Mouse (Mus musculus): ENCODE data around the gene Ttc23l. TPM values are rescaled to one million over a fixed set of nuclear protein-coding genes. Genes with fewer than 3 reads are reported as not detected.
A peak's percentile ranks its signal among the peaks of the same experiment; 100 is the strongest.

Gene Ttc23l
- polyA plus RNA-seq, 1 experiment from 2014 or later, result not detected

GRCm38 (mm10) chr15:10470151-10470831 is 88.2 kb downstream of the Ttc23l start, which contains the start of gene Dnajc21:
Gene Dnajc21, minus strand, starts transcription at chr15:10470516.
- under 1% methylated on average over 65 of the region's 87 CpGs for WGBS
- peak; percentile 99 for ATAC-seq (ENCODE audit: insufficient read depth, low FRiP score)
- peaks cover 3% of the 10 kb centered on the region; the same call in 1 of the 2 replicates for H3K36me3 ChIP-seq (ENCODE audit: control insufficient read depth, insufficient read depth, low read length)
- H3K4me2 ChIP-seq (ENCODE audit: low read depth, low read length), result peak within 1 kb of the TSS; percentile 85
- H3K27ac ChIP-seq (ENCODE audit: low read length), result peak within 1 kb of the TSS; percentile 88
- H3K4me1 ChIP-seq (ENCODE audit: control insufficient read depth, insufficient read depth, low read length), result peaks cover 4% of the 10 kb centered on the region; the same call in 1 of the 2 replicates
- H3K9me3 ChIP-seq (replicated peaks; ENCODE audit: control insufficient read depth, low read length), result no peaks in the 10 kb centered on the region
- H3K4me3 ChIP-seq (replicated peaks; ENCODE audit: low read length), result peak within 1 kb of the TSS; percentile 87
- peak within 1 kb of the TSS; percentile 90 for H3K9ac ChIP-seq (ENCODE audit: low read length)
- no peaks in the 10 kb centered on the region for H3K27me3 ChIP-seq (ENCODE audit: control insufficient read depth, insufficient read depth, low read length)

- peak overlapping the region; percentile 90 for H3K9ac ChIP-seq (ENCODE audit: low read length)
- no peaks in the 10 kb centered on the region for H3K9me3 ChIP-seq (replicated peaks; ENCODE audit: control insufficient read depth, low read length)
- under 1% methylated on average over 40 of the region's 40 CpGs for WGBS
- peak overlapping the region; percentile 85 for H3K4me2 ChIP-seq (ENCODE audit: low read depth, low read length)
- H3K27ac ChIP-seq (ENCODE audit: low read length), result peak overlapping the region; percentile 88
- peaks cover 4% of the 10 kb centered on the region; the same call in 1 of the 2 replicates for H3K4me1 ChIP-seq (ENCODE audit: control insufficient read depth, insufficient read depth, low read length)
- ATAC-seq (ENCODE audit: insufficient read depth, low FRiP score), result peak; percentile 35; the same call in 1 of the 2 replicates
- H3K4me3 ChIP-seq (replicated peaks; ENCODE audit: low read length), result peak overlapping the region; percentile 87
- no peaks in the 10 kb centered on the region for H3K27me3 ChIP-seq (ENCODE audit: control insufficient read depth, insufficient read depth, low read length)
- no peaks in the 10 kb centered on the region for H3K36me3 ChIP-seq (ENCODE audit: control insufficient read depth, insufficient read depth, low read length)
Measured at GRCm38 (mm10) chr15:10469641-10470150, 88.8 kb downstream of the Ttc23l start.

DNA sequence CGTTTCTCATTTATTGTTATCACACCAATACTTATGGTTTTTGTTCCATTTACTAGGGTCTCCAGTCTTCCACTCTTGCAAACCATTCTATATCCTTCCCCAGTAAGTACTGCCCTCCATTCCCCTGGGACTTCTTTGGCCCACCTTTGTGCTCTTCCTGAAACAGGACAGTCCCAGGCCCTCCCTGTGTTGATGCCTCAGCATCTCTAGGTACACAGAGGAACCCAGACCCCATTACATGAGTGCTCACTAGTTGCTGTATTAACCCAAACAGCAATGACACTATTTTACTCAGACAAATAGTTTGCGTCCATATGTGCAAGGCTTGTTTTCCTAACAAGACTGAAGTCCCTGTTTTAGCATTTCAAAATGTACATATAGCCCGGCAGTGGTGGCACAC is 89.7 kb downstream of the Ttc23l start:
- ATAC-seq (ENCODE audit: insufficient read depth, low FRiP score), result no peak
- Histone ChIP-seq H3K4me1 (ENCODE audit: control insufficient read depth, insufficient read depth, low read length) (peaks cover 4% of the 10 kb centered on the region; the same call in 1 of the 2 replicates), H3K36me3 (ENCODE audit: control insufficient read depth, insufficient read depth, low read length) (no peaks in the 10 kb centered on the region), H3K4me2 (ENCODE audit: low read depth, low read length) (peak overlapping the region; percentile 85; the same call in 1 of the 2 replicates), H3K9ac (ENCODE audit: low read length) (no peak overlapping the region), H3K27me3 (ENCODE audit: control insufficient read depth, insufficient read depth, low read length) (no peaks in the 10 kb centered on the region), H3K9me3 (replicated peaks; ENCODE audit: control insufficient read depth, low read length) (no peaks in the 10 kb centered on the region), H3K27ac (ENCODE audit: low read length) (no peak overlapping the region), H3K4me3 (replicated peaks; ENCODE audit: low read length) (no peak overlapping the region)
- 68% methylated on average over 3 of the region's 3 CpGs for WGBS

DNA sequence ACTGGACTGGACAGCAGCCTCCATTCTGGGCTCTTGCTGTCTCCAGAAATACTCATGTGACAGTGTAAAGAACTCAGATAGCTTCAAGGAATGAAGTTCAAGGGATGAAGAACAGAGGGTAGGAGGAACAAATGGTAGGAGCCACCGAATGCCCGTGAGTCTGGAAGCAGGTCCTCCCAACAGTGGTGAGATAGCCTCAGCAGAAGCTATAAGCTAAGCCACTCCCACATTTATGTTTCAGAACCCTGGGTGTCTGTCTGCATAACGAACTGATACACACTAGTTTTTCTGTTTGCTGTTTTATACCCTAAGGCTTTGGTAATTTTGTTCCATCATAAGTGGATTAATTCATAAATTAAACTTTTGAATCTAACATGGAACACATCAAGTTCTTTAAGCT is 93.8 kb downstream of the Ttc23l start:
- Histone ChIP-seq H3K27ac (ENCODE audit: low read length) (no peak overlapping the region), H3K4me1 (ENCODE audit: control insufficient read depth, insufficient read depth, low read length) (peaks cover 4% of the 10 kb centered on the region; the same call in 1 of the 2 replicates), H3K36me3 (ENCODE audit: control insufficient read depth, insufficient read depth, low read length) (peaks cover 5% of the 10 kb centered on the region; the same call in 1 of the 2 replicates), H3K4me3 (replicated peaks; ENCODE audit: low read length) (no peak overlapping the region), H3K4me2 (ENCODE audit: low read depth, low read length) (no peak overlapping the region), H3K27me3 (ENCODE audit: control insufficient read depth, insufficient read depth, low read length) (no peaks in the 10 kb centered on the region), H3K9me3 (replicated peaks; ENCODE audit: control insufficient read depth, low read length) (no peaks in the 10 kb centered on the region), H3K9ac (ENCODE audit: low read length) (no peak overlapping the region)
- 89% methylated on average over 3 of the region's 3 CpGs for WGBS
- no peak for ATAC-seq (ENCODE audit: insufficient read depth, low FRiP score)

GRCm38 (mm10) chr15:10463555-10463954 is 94.9 kb downstream of the Ttc23l start:
- WGBS, result 70% methylated on average over 5 of the region's 5 CpGs
- Histone ChIP-seq H3K4me3 (replicated peaks; ENCODE audit: low read length) (no peak overlapping the region), H3K27ac (ENCODE audit: low read length) (no peak overlapping the region), H3K9ac (ENCODE audit: low read length) (no peak overlapping the region), H3K9me3 (replicated peaks; ENCODE audit: control insufficient read depth, low read length) (no peaks in the 10 kb centered on the region), H3K36me3 (ENCODE audit: control insufficient read depth, insufficient read depth, low read length) (peaks cover 9% of the 10 kb centered on the region), H3K4me1 (ENCODE audit: control insufficient read depth, insufficient read depth, low read length) (peaks cover under 1% of the 10 kb centered on the region; the same call in 1 of the 2 replicates), H3K27me3 (ENCODE audit: control insufficient read depth, insufficient read depth, low read length) (no peaks in the 10 kb centered on the region), H3K4me2 (ENCODE audit: low read depth, low read length) (no peak overlapping the region)
- ATAC-seq (ENCODE audit: insufficient read depth, low FRiP score), result no peak

DNA sequence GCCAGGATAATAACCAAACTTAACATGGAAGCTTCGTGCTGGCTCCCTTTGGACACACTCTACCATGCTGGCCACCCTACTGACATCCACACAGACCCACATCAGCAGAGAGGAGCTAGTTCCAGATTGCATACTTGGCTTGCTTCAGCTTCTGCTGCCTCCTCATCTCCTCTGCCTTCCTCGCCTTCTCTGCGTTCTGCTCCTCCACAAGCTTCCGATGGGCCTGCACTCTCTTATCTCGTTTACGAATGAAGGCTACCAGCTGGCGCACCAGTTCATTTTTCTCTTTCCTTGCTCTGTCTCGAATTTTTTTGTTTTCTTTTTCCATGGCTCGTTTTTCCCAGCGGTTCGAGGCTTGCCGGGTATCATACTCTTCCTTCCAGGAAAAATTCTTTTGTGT is 97.5 kb downstream of the Ttc23l start:
- Histone ChIP-seq H3K27ac (ENCODE audit: low read length) (no peak overlapping the region), H3K4me3 (replicated peaks; ENCODE audit: low read length) (no peak overlapping the region), H3K4me1 (ENCODE audit: control insufficient read depth, insufficient read depth, low read length) (no peaks in the 10 kb centered on the region), H3K9me3 (replicated peaks; ENCODE audit: control insufficient read depth, low read length) (no peaks in the 10 kb centered on the region), H3K4me2 (ENCODE audit: low read depth, low read length) (no peak overlapping the region), H3K9ac (ENCODE audit: low read length) (no peak overlapping the region), H3K36me3 (ENCODE audit: control insufficient read depth, insufficient read depth, low read length) (peaks cover 9% of the 10 kb centered on the region), H3K27me3 (ENCODE audit: control insufficient read depth, insufficient read depth, low read length) (no peaks in the 10 kb centered on the region)
- ATAC-seq (ENCODE audit: insufficient read depth, low FRiP score), result no peak
- 68% methylated on average over 12 of the region's 12 CpGs for WGBS

Other genes starting within 250 kb of the Ttc23l start
- not detected in 2 replicates for gene Gm21973, start 233.3 kb downstream of the Ttc23l start, polyA plus RNA-seq (2015; fragmentation: Nextera tagmentation; extraction: Ambion mirVana)
- 0.32 and 0.98 TPM in 2 replicates for gene Agxt2, start 200.1 kb downstream of the Ttc23l start, polyA plus RNA-seq (2015; fragmentation: Nextera tagmentation; extraction: Ambion mirVana)
- gene Dnajc21, start 88.2 kb downstream of the Ttc23l start, polyA plus RNA-seq (2015; fragmentation: Nextera tagmentation; extraction: Ambion mirVana), result 7.3 and 7.4 TPM in 2 replicates
- 83.5 and 105 TPM in 2 replicates for gene Brix1, start 72.7 kb downstream of the Ttc23l start, polyA plus RNA-seq (2015; fragmentation: Nextera tagmentation; extraction: Ambion mirVana)
- gene Rad1, start 72.7 kb downstream of the Ttc23l start, polyA plus RNA-seq (2015; fragmentation: Nextera tagmentation; extraction: Ambion mirVana), result 23.4 and 28.5 TPM in 2 replicates
- 21.3 and 21.6 TPM in 2 replicates for gene Rai14, start 156.0 kb upstream of the Ttc23l start, polyA plus RNA-seq (2015; fragmentation: Nextera tagmentation; extraction: Ambion mirVana)